Mouse (Mus musculus) liver, embryonic 14.5 days (tissue): ENCODE data around the gene Fam13c. TPM values are rescaled to one million over a fixed set of nuclear protein-coding genes. Genes with fewer than 3 reads are reported as not detected.
A peak's percentile ranks its signal among the peaks of the same experiment; 100 is the strongest.

Experiments used
- ATAC-seq: fragments of 200-750 bp; cut with Nextera tagmentation; 2 replicates; pipeline ENCODE4 v1.8.0; 2017; ENCODE audit warnings: moderate number of reproducible peaks, mild to moderate bottlenecking, moderate library complexity; ENCODE audit not compliant: insufficient read depth
- DNase-seq, 3 experiments: peaks; one replicate each; pipeline ENCODE4 v3.0.0-alpha.2; 2012 to 2013; ENCODE audit warnings: low read depth in 3 of 3, low spot score in 3 of 3
- H3K27ac ChIP-seq: fragments of 300-500 bp; sonication (generic); 2 replicates; pipeline ENCODE4 v1.5.1; 2014; ENCODE audit warnings: moderate library complexity, mild to moderate bottlenecking, control low read depth, inconsistent platforms
- H3K27me3 ChIP-seq: fragments of 300-500 bp; sonication (generic); 2 replicates; pipeline ENCODE4 v1.6.1; 2014; ENCODE audit warnings: mild to moderate bottlenecking, low read length, moderate library complexity; ENCODE audit not compliant: control insufficient read depth, insufficient read depth
- H3K36me3 ChIP-seq: fragments of 300-500 bp; sonication (generic); replicated peaks from 2 replicates; pipeline ENCODE4 v1.6.1; 2014; ENCODE audit warnings: low read depth; ENCODE audit not compliant: control insufficient read depth, insufficient read depth
- H3K4me1 ChIP-seq, 2 experiments: fragments of 200-500 bp in 1 of 2; fragments of 300-500 bp in 1 of 2; sonication (generic) in 1 of 2; replicated peaks; 2 replicates each; pipeline ENCODE4 v1.6.1; 2012 to 2014; ENCODE audit warnings: antibody characterized with exemption in 1 of 2, inconsistent platforms in 1 of 2, low read length in 1 of 2; ENCODE audit not compliant: control insufficient read depth in 2 of 2, insufficient read depth in 2 of 2
- H3K4me2 ChIP-seq: fragments of 300-500 bp; sonication (generic); 2 replicates; pipeline ENCODE4 v1.6.1; 2014; ENCODE audit warnings: low read depth, mild to moderate bottlenecking, control low read depth, moderate library complexity
- H3K4me3 ChIP-seq, 2 experiments: fragments of 200-500 bp in 1 of 2; fragments of 300-500 bp in 1 of 2; sonication (generic) in 1 of 2; 2 replicates each; pipeline ENCODE4 v1.5.1; 2012 to 2014; ENCODE audit warnings: low read depth in 2 of 2, low read length in 2 of 2, mild to moderate bottlenecking in 2 of 2, control low read depth in 1 of 2, inconsistent platforms in 1 of 2, moderate library complexity in 1 of 2; ENCODE audit not compliant: insufficient read depth in 1 of 2
- H3K9ac ChIP-seq: fragments of 300-500 bp; sonication (generic); replicated peaks from 2 replicates; pipeline ENCODE4 v1.6.1; 2014; ENCODE audit warnings: mild to moderate bottlenecking, control low read depth, moderate library complexity
- H3K9me3 ChIP-seq: fragments of 300-500 bp; sonication (generic); 2 replicates; pipeline ENCODE4 v1.6.1; 2016; ENCODE audit warnings: low read length, mixed read lengths; ENCODE audit not compliant: control insufficient read depth
- CTCF ChIP-seq: IDR thresholded peaks from 2 replicates; pipeline ENCODE4 v1.5.1; 2016; ENCODE audit warnings: antibody characterized with exemption, low read depth, control low read depth
- EP300 ChIP-seq: IDR thresholded peaks from 2 replicates; pipeline ENCODE4 v1.6.1; 2016; ENCODE audit warnings: antibody characterized with exemption, low read depth
- WGBS: fragments of 180-500 bp; shearing (Covaris S2); extraction: QIAGEN DNeasy Blood & Tissue Kit; methylation state at CpG from one replicate; pipeline ENCODE4 v1.1.7; 2014; ENCODE audit not compliant: insufficient replicate concordance; 5-methylcytosine and 5-hydroxymethylcytosine counted together
- polyA plus RNA-seq, 2 experiments: library from polyadenylated mRNA; depleted of rRNA in 1 of 2; stranded (reverse) in 1 of 2; unstranded in 1 of 2; fragments of >200 nt; fragmentation: Nextera tagmentation in 1 of 2; extraction: Ambion mirVana in 1 of 2; gene quantifications; 2 replicates each; pipeline versions ENCODE4 v1.2.1 to v1.2.3; 2012 to 2014

Gene Fam13c
- polyA plus RNA-seq, 2 experiments, result 0.08 to 0.11 TPM

DNA sequence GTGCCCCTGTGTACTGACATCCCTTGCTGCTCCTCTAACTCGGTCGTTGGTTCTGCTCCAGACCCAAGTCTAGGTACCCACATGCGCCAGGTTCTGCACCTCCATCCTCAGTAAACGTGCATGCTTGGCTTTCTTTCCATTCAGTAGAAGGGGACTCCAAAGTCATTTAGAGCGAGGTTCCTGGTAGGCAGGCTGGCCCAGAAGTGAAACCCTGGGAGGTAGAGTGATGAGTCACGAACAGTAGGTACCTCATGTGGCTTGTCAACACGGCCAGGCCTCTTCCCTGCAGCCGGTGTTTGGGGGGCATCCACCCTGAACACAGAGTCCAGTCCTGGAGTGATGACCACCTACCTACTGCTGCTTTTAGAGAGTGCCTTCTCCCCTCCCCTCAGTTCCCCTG, 76.4 kb downstream of the Fam13c start:
- H3K4me3 ChIP-seq, result no peak overlapping the region
- no peak for DNase-seq
- H3K4me1 ChIP-seq, result no peaks in the 10 kb centered on the region
- WGBS, result 58% methylated on average over 8 of the region's 8 CpGs
- H3K9me3 ChIP-seq, result no peaks in the 10 kb centered on the region
- H3K36me3 ChIP-seq, result no peaks in the 10 kb centered on the region
- no peak for TF ChIP-seq EP300
- TF ChIP-seq CTCF, result no peak
- no peaks in the 10 kb centered on the region; the same call in none of the 2 replicates for H3K27me3 ChIP-seq
- no peak overlapping the region for H3K27ac ChIP-seq
- no peak for ATAC-seq
- H3K9ac ChIP-seq, result no peak overlapping the region
- H3K4me2 ChIP-seq, result no peak overlapping the region

DNA sequence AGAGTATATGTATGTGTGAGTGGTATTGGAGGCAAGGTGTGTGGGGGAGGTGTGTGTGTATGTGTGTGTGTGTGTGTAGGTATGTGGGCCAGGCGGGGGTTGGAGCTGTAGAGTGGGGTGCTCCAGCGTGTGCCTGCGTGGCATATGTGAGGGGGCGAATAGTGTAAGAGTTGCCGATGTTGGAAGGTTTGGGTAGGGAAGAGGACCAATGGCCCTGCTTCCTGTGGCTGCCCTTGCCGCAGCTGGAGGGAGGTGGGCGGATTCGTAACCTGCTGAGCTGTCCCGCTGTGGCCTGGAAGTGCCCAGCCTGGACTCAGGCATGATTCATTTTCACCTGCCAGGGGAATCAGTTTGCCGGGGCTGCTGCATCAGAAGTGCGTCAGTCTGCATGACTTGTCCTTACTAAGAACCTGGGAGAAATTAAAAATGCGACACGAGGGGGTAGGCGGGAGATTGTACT, 79.4 kb downstream of the Fam13c start:
- no peak for TF ChIP-seq EP300
- TF ChIP-seq CTCF, result no peak
- 9% methylated on average over 14 of the region's 14 CpGs for WGBS
- Histone ChIP-seq H3K27ac (no peak overlapping the region), H3K4me2 (no peak overlapping the region), H3K9me3 (no peaks in the 10 kb centered on the region), H3K4me1 (no peaks in the 10 kb centered on the region), H3K36me3 (no peaks in the 10 kb centered on the region), H3K4me3 (no peak overlapping the region), H3K27me3 (no peaks in the 10 kb centered on the region; the same call in none of the 2 replicates), H3K9ac (no peak overlapping the region)
- ATAC-seq, result no peak
- DNase-seq, result no peak

DNA sequence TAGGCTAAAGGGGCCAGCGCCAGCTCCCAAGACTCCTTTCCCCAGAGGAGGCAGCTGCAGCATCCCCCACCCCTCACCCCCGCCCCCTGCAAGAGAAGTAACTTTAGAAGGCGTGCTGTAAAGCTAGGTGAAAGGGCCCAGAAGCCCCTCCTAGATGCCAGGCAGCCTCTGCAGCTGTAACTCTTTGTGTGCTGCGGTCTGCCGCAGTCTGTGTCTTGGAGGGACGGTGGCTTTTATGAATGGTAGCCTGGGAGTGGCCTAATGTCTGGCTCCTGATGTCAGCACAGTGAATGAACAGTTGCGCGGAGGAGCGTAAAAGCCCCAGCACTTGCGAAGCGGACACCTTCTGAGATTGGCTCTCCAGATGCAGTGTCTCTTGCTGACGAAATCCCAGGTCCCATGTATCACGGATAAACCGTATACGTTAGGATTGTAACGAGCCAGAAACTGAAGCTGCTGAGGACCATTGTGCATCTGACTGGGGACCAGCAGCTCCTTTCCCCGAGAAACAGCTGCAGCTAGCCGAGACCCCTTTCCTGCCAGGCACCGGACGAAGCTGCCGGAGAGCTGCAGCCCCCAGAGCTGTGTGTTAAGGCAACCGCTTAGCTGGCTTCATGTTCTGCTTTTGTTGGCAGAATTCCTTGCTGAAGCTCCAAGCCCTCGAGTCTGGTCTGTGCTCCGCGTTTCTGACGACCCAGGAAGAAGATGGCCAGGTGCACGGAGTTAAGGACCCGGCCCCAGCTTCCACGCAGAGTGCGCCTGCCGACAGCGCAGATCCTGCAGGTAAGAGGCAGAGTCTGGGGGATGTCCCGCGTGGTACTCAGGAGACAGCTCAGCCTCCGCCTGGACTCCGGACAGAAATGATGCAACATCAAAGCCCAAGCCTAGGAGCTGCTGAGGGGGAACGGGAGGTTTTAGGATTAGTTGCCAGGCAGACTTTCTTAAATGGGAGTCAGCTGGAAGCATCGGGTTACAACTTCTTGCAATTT, 80.2 kb downstream of the Fam13c start:
- DNase-seq, result no peak
- Histone ChIP-seq H3K36me3 (no peaks in the 10 kb centered on the region), H3K4me3 (0 out of 4 replicates have a peak overlapping the region, but pooled peaks of 1 of the 2 experiments have one; percentile 16), H3K4me1 (no peaks in the 10 kb centered on the region), H3K9ac (no peak overlapping the region), H3K4me2 (peak overlapping the region; percentile 36), H3K27me3 (no peaks in the 10 kb centered on the region; the same call in none of the 2 replicates), H3K27ac (no peak overlapping the region), H3K9me3 (no peaks in the 10 kb centered on the region)
- no peak for ATAC-seq
- TF ChIP-seq EP300 (no peak), CTCF (no peak)
- 2% methylated on average over 38 of the region's 38 CpGs for WGBS

DNA sequence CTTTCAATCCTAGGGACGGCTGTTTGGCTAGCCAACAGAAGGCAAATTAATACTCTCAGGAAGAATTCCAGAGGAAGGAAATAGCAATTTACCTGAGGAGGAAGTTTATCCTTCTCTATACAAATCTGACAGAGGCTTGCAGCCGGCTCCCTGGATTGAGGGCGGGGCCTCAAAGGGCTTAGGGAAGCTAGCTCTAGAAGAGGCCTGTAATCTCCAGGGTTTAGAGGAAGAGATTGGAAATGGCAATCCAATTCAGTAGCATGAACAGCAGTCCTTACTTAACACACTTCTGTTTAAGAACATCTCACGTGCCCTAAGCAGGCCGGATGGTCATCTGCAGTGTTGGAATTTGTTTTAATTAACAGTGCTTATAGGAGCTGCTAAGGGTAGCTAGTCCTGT, 81.1 kb downstream of the Fam13c start:
- Histone ChIP-seq H3K4me1 (no peaks in the 10 kb centered on the region), H3K36me3 (no peaks in the 10 kb centered on the region), H3K9ac (no peak overlapping the region), H3K9me3 (no peaks in the 10 kb centered on the region), H3K4me3 (no peak overlapping the region), H3K27ac (no peak overlapping the region), H3K4me2 (no peak overlapping the region), H3K27me3 (no peaks in the 10 kb centered on the region; the same call in none of the 2 replicates)
- ATAC-seq, result no peak
- no peak for DNase-seq
- WGBS, result 29% methylated on average over 5 of the region's 5 CpGs
- TF ChIP-seq EP300, result no peak
- no peak for TF ChIP-seq CTCF

DNA sequence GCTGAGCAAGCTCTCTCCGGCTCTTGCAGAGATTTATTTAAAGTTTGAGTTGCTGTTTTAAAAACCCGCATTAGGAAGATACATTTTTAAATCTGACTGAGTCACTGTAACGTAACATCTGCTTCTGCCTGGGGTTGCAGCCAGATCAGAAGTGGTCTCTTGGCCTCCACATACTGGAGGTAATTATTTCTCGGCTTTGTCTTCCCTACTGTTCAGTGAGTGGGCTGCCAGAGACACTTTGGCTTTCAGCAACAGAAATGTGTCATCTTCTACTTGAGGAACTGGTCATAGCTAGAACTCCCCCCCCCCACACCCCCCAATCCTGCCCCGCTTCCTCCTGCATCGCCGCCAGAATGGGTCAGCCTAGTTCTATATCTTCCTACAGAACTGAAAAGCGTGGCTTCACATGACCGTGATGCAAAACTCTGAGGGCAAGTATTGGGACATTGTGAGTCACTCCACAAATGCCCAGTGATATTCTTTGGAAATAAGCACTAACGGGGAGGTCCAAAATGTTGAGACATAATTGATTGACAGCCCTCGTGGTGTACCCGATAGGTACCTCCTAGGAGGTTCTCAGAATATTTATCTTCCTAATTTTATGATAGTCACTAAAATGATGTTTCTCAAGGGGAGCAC, 90.0 kb downstream of the Fam13c start:
- Histone ChIP-seq H3K36me3 (no peaks in the 10 kb centered on the region), H3K27ac (no peak overlapping the region), H3K4me1 (no peaks in the 10 kb centered on the region), H3K9me3 (no peaks in the 10 kb centered on the region), H3K4me2 (no peak overlapping the region), H3K27me3 (no peaks in the 10 kb centered on the region), H3K9ac (no peak overlapping the region), H3K4me3 (no peak overlapping the region)
- no peak for DNase-seq
- no peak for ATAC-seq
- 66% methylated on average over 12 of the region's 12 CpGs for WGBS
- TF ChIP-seq EP300 (no peak), CTCF (no peak)
